Mouse (Mus musculus): Measurements from ENCODE around the gene Map4k2.
A peak's percentile ranks its signal among the peaks of the same experiment; 100 is the strongest.

The Map4k2 gene

GRCm38 (mm10) chr19:6347615-6348014, 6.7 kb downstream of the Map4k2 start:
- DNase-seq = no peak

GRCm38 (mm10) chr19:6348717-6349116, 7.8 kb downstream of the Map4k2 start:
- DNase-seq = no peak

GRCm38 (mm10) chr19:6349215-6349983, 8.5 kb downstream of the Map4k2 start:
- peak; percentile 46 for DNase-seq

- DNase-seq = no peak
Measured at GRCm38 (mm10) chr19:6351431-6352106, 10.6 kb downstream of the Map4k2 start.

- DNase-seq = no peak
Measured at GRCm38 (mm10) chr19:6352107-6352505, 11.2 kb downstream of the Map4k2 start.

GRCm38 (mm10) chr19:6354030-6354429, 13.1 kb downstream of the Map4k2 start:
- no peak for DNase-seq

GRCm38 (mm10) chr19:6361291-6361690, 20.4 kb downstream of the Map4k2 start:
- DNase-seq = no peak

- no peak for DNase-seq
Measured at GRCm38 (mm10) chr19:6363091-6363410, 22.1 kb downstream of the Map4k2 start.

GRCm38 (mm10) chr19:6363411-6364240, 22.7 kb downstream of the Map4k2 start, which contains the start of gene Sf1:
Gene Sf1 (plus strand): TSS chr19:6363690.
- peak; percentile 100 for DNase-seq

- DNase-seq = peak; percentile 95
Measured at GRCm38 (mm10) chr19:6364317-6364725, 23.4 kb downstream of the Map4k2 start.

- no peak for DNase-seq
Measured at GRCm38 (mm10) chr19:6364842-6365241, 23.9 kb downstream of the Map4k2 start.

GRCm38 (mm10) chr19:6370175-6370574, 29.2 kb downstream of the Map4k2 start:
- DNase-seq = no peak

- no peak for DNase-seq
Measured at GRCm38 (mm10) chr19:6372433-6372832, 31.5 kb downstream of the Map4k2 start.

GRCm38 (mm10) chr19:6373539-6374400, 32.8 kb downstream of the Map4k2 start:
- peak; percentile 91 for DNase-seq

- no peak for DNase-seq
Measured at GRCm38 (mm10) chr19:6374571-6374970, 33.6 kb downstream of the Map4k2 start.

GRCm38 (mm10) chr19:6375423-6376254, 34.7 kb downstream of the Map4k2 start:
- peak; percentile 28 for DNase-seq

GRCm38 (mm10) chr19:6376255-6376564, 35.3 kb downstream of the Map4k2 start:
- DNase-seq = peak; percentile 43

- DNase-seq = no peak
Measured at GRCm38 (mm10) chr19:6376643-6377042, 35.7 kb downstream of the Map4k2 start.

GRCm38 (mm10) chr19:6377327-6378040, 36.5 kb downstream of the Map4k2 start:
- DNase-seq = no peak

- no peak for DNase-seq
Measured at GRCm38 (mm10) chr19:6380411-6381166, 39.7 kb downstream of the Map4k2 start.
